ENCODE assay signal across 13 mouse cellular contexts in genomic region chr4:58661781-58662293, GRCm38 (mm10).
DNase-seq lines count a peak whose midpoint lies in the region; ATAC-seq lines count a peak whose summit lies in the region.
"Had no signal": no experiment of that assay in that cellular context is flagged by ENCODE, and none has a peak within 500 bp of the region (broad histone marks: within the 10 kb centered on the region; RNA-seq: fewer than 3 reads in every experiment).

No protein-coding gene starts in this region.

- no peaks in the 10 kb centered on the region for H3K9me3 ChIP-seq in kidney, embryonic 16.5 days (ENCODE audit: low read length)
- H3K9me3 ChIP-seq in embryonic facial prominence, embryonic 12.5 days, result no peaks in the 10 kb centered on the region
- no peaks in the 10 kb centered on the region for H3K9me3 ChIP-seq in intestine, embryonic 15.5 days
- no peaks in the 10 kb centered on the region for H3K9me3 ChIP-seq in limb, embryonic 13.5 days

- no peak for DNase-seq in kidney, adult 18-20 months
- DNase-seq in c-Kit-positive CD71-positive TER-119-positive erythroid progenitor cells, embryonic 14.5 days (ENCODE audit: low spot score), result no peak
- DNase-seq in adrenal gland, postnatal 10 days, result no peak
- DNase-seq: adrenal gland, adult 2 months; cerebellum, adult 11 months; heart, postnatal 36 days; kidney, postnatal 4 days had no signal

- H3K27ac ChIP-seq in kidney, embryonic 16.5 days (ENCODE audit: low read length), result peak overlapping the region; percentile 40; the same call in 1 of the 2 replicates
- H3K27ac ChIP-seq in embryonic facial prominence, embryonic 12.5 days, result peak overlapping the region; percentile 84
- H3K27ac ChIP-seq in intestine, embryonic 15.5 days, result no peak overlapping the region
- H3K27ac ChIP-seq in limb, embryonic 13.5 days, result peak overlapping the region; percentile 23

- H3K4me2 ChIP-seq in kidney, embryonic 16.5 days (replicated peaks; ENCODE audit: low read depth, low read length), result no peak overlapping the region
- H3K4me2 ChIP-seq in embryonic facial prominence, embryonic 12.5 days (replicated peaks), result no peak overlapping the region
- H3K4me2 ChIP-seq in intestine, embryonic 15.5 days (replicated peaks), result no peak overlapping the region
- H3K4me2 ChIP-seq in limb, embryonic 13.5 days (replicated peaks), result no peak overlapping the region

- WGBS in kidney, embryonic 16.5 days, result 51% methylated on average over 4 of the region's 4 CpGs
- 44% methylated on average over 4 of the region's 4 CpGs for WGBS in embryonic facial prominence, embryonic 12.5 days
- WGBS in intestine, embryonic 15.5 days, result 48% methylated on average over 4 of the region's 4 CpGs
- 47% methylated on average over 4 of the region's 4 CpGs for WGBS in limb, embryonic 13.5 days

- peak; percentile 78 for ATAC-seq in kidney, embryonic 16.5 days (ENCODE audit: low FRiP score, low TSS enrichment)
- ATAC-seq in embryonic facial prominence, embryonic 12.5 days (ENCODE audit: insufficient number of reproducible peaks, insufficient read depth, low FRiP score, low TSS enrichment), result no peak
- ATAC-seq in intestine, embryonic 15.5 days, result peak; percentile 31; the same call in 1 of the 2 replicates
- ATAC-seq in limb, embryonic 13.5 days (ENCODE audit: low FRiP score, low read depth), result peak; percentile 68
- ATAC-seq: Patski had no signal

- H3K4me1 ChIP-seq in kidney, embryonic 16.5 days (ENCODE audit: insufficient read depth, low read length), result peaks cover 3% of the 10 kb centered on the region; the same call in 1 of the 2 replicates
- H3K4me1 ChIP-seq in embryonic facial prominence, embryonic 12.5 days, result peaks cover 43% of the 10 kb centered on the region
- 0 out of 2 replicates have a peak, but pooled peaks cover 11% of the 10 kb centered on the region for H3K4me1 ChIP-seq in intestine, embryonic 15.5 days (replicated peaks)
- peaks cover 45% of the 10 kb centered on the region for H3K4me1 ChIP-seq in limb, embryonic 13.5 days

- no peaks in the 10 kb centered on the region for H3K36me3 ChIP-seq in kidney, embryonic 16.5 days (ENCODE audit: insufficient read depth, low read length)
- H3K36me3 ChIP-seq in embryonic facial prominence, embryonic 12.5 days, result no peaks in the 10 kb centered on the region
- no peaks in the 10 kb centered on the region for H3K36me3 ChIP-seq in intestine, embryonic 15.5 days
- no peaks in the 10 kb centered on the region for H3K36me3 ChIP-seq in limb, embryonic 13.5 days

- no peaks in the 10 kb centered on the region for H3K27me3 ChIP-seq in kidney, embryonic 16.5 days (ENCODE audit: insufficient read depth, low read length)
- no peaks in the 10 kb centered on the region for H3K27me3 ChIP-seq in embryonic facial prominence, embryonic 12.5 days
- H3K27me3 ChIP-seq in intestine, embryonic 15.5 days (replicated peaks), result no peaks in the 10 kb centered on the region
- H3K27me3 ChIP-seq in limb, embryonic 13.5 days, result no peaks in the 10 kb centered on the region
- H3K27me3 ChIP-seq: CH12.LX, Patski had no signal

- no peak overlapping the region for H3K9ac ChIP-seq in kidney, embryonic 16.5 days (replicated peaks; ENCODE audit: low read length)
- H3K9ac ChIP-seq in embryonic facial prominence, embryonic 12.5 days, result no peak overlapping the region
- H3K9ac ChIP-seq in intestine, embryonic 15.5 days, result no peak overlapping the region
- H3K9ac ChIP-seq in limb, embryonic 13.5 days, result no peak overlapping the region

- no peak overlapping the region for H3K4me3 ChIP-seq in kidney, embryonic 16.5 days (ENCODE audit: low read length)
- H3K4me3 ChIP-seq in embryonic facial prominence, embryonic 12.5 days, result no peak overlapping the region
- H3K4me3 ChIP-seq in intestine, embryonic 15.5 days (replicated peaks), result no peak overlapping the region
- H3K4me3 ChIP-seq in limb, embryonic 13.5 days, result no peak overlapping the region
